Mouse (Mus musculus) bone marrow macrophage, adult 2 months (primary cell): ENCODE data around the gene Slc22a3.

Source experiments
- CTCF ChIP-seq: IDR thresholded peaks from 2 replicates; pipeline ENCODE4 v1.5.1; 2012; ENCODE audit warnings: low read depth, mild to moderate bottlenecking, low read length, moderate library complexity
- POLR2A ChIP-seq: IDR thresholded peaks from 2 replicates; pipeline ENCODE4 v1.6.1; 2012; ENCODE audit warnings: mild to moderate bottlenecking, low read depth, low read length, borderline replicate concordance

DNA sequence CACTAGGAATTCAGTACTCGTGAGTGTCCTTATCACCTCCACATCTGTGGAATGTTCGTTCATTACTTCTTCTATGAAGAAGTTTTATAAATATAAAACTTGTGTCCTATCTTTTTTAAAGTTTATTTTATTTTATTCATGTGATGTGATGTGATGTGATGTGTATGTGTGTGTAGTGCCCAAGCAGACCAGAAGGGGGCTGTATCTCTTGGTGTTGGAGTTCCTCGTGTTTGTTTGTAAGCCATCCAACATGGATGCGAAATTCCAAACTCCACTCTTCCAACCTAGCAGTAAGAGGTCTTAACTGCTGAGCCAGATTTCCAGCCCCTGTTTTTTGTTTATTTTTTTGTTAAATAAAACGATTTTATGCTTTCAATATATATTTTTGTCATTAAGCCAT, 6.5 kb upstream of the Slc22a3 start:
- no peak for TF ChIP-seq CTCF
- TF ChIP-seq POLR2A = no peak
